Mouse (Mus musculus): ENCODE results near the gene Map3k9.

DNA sequence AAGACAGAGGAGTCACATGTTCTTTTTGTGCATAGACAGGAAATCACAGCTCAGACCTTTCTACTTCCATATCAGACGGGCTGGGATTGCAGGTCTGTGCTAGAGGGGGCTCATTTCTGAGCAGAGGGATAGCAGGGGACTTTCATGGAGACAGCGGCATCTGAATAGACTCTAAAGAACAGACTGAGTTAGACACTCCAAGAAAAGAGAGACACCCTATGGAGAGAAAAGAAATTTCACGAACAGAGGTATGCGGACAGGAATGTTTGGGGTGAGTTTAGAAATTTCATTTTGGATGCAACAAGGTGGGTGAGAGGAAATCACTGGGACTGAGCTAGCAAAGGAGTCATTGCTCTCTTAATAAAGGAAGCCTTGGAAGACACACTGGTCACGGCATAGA is 93.1 kb downstream of the Map3k9 start:
- no peak for TF ChIP-seq SRF (IDR thresholded peaks at IDR 0.05; ENCODE audit: control insufficient read depth, insufficient read length, low read depth)
- no peak for TF ChIP-seq POLR2A (IDR thresholded peaks at IDR 0.05; ENCODE audit: insufficient read length, low read depth)
- TF ChIP-seq MYOD1 (IDR thresholded peaks at IDR 0.05; ENCODE audit: control insufficient read depth in 1 of 3, insufficient read length in 2 of 3, low read depth in 2 of 3) = no peak
- TF ChIP-seq POLR2AphosphoS2 (IDR thresholded peaks at IDR 0.05; ENCODE audit: insufficient read length, low read depth) = no peak
- TF ChIP-seq REST (IDR thresholded peaks at IDR 0.05; ENCODE audit: insufficient read depth, insufficient read length) = no peak
- no peak for TF ChIP-seq USF1 (IDR thresholded peaks at IDR 0.05; ENCODE audit: low read depth)
